Mouse (Mus musculus): ENCODE measurements at regions not wholly inside any gene's neighbourhood (a gene's known extent, or its start where the extent isn't known, plus 50 kb on each side); places are given as distances from the start of the nearest gene placed in this dataset.

- TF ChIP-seq CTCF (IDR thresholded peaks at IDR 0.05; ENCODE audit: low read depth), result no peak
- no peak for TF ChIP-seq EP300 (optimal IDR thresholded peaks at IDR 0.05)
Measured at GRCm38 (mm10) chr2:48465483-48465882, 348.4 kb upstream of the Acvr2a start.
